Mouse (Mus musculus): ENCODE measurements around the gene Vps37c. TPM values are rescaled to one million over a fixed set of nuclear protein-coding genes. Genes with fewer than 3 reads are reported as not detected.

The Vps37c gene
- 36.4 and 36.8 TPM in 2 replicates for polyA plus RNA-seq (2015; fragmentation: Nextera tagmentation; extraction: Ambion mirVana)

DNA sequence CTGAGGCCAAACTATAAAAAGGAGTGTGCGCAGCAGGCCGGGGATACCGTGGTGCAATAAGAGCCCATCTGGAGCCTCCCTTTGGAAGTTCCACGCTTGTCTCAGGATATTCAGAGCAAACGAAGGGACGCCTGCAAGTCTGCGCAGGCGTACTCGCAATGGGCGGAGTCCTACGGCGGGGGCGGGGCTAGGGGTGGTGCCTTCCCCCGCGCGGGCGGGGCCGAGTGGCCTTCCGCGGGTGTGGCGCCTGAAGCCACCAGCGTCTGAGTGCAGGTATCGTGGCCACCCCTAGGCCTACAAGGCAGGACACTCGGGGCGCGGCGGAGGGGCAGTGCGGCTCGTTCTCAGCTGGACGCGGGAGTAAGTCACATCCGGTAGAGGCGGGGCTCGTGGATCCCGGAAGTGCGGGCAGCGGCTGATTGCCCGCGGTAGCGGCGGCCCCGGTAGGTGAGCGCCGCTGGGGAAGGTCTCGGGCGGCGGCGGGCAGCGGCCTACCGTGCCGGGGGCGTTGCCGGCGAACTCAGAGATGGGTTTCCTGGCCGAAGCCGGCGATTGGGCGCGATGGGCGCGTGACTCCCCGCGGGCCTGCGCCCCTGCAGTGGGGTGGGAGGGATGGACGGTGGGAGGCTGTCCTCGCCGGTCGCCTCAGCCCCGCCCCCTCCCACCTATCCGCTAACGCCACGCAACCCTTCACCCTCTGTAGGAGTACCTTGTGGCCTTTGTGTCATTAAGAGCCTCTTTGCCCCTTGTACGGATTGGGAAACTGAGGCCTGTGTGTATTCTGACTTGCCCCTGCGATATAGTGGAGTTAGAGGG, at the start of gene Vps37c:
Vps37c (plus strand) TSS at position 199 of the 816 bp plus-strand sequence.
- Histone ChIP-seq H3K27me3 (no peaks in the 10 kb centered on the region), H3K4me3 (peak within 1 kb of the TSS; percentile 79), H3K4me2 (peak within 1 kb of the TSS; percentile 86), H3K4me1 (peaks cover 34% of the 10 kb centered on the region), H3K9me3 (no peaks in the 10 kb centered on the region), H3K27ac (peak within 1 kb of the TSS; percentile 90), H3K36me3 (0 out of 2 replicates have a peak, but pooled peaks cover 3% of the 10 kb centered on the region), H3K9ac (peak within 1 kb of the TSS; percentile 89)
- WGBS, result under 1% methylated on average over 64 of the region's 74 CpGs
- ATAC-seq (ENCODE audit: insufficient number of reproducible peaks, insufficient read depth, low FRiP score, low TSS enrichment, low read depth), result peak; percentile 86

GRCm38 (mm10) chr19:10640080-10640479, 48.5 kb upstream of the Vps37c start:
- ATAC-seq (ENCODE audit: insufficient number of reproducible peaks, insufficient read depth, low FRiP score, low TSS enrichment, low read depth), result no peak
- Histone ChIP-seq H3K27me3 (no peaks in the 10 kb centered on the region), H3K36me3 (no peaks in the 10 kb centered on the region), H3K4me2 (peak overlapping the region; percentile 47), H3K27ac (peak overlapping the region; percentile 48; the same call in 1 of the 2 replicates), H3K4me1 (peaks cover 14% of the 10 kb centered on the region), H3K9me3 (no peaks in the 10 kb centered on the region), H3K4me3 (no peak overlapping the region), H3K9ac (peak overlapping the region; percentile 52)
- 8% methylated on average over 5 of the region's 5 CpGs for WGBS

- H3K9ac ChIP-seq, result peak overlapping the region; percentile 52
- H3K4me1 ChIP-seq, result peaks cover 11% of the 10 kb centered on the region
- H3K27ac ChIP-seq, result peak overlapping the region; percentile 48; the same call in 1 of the 2 replicates
- H3K4me3 ChIP-seq, result peak overlapping the region; percentile 9; the same call in 1 of the 2 replicates
- H3K27me3 ChIP-seq, result no peaks in the 10 kb centered on the region
- no peaks in the 10 kb centered on the region for H3K9me3 ChIP-seq
- ATAC-seq (ENCODE audit: insufficient number of reproducible peaks, insufficient read depth, low FRiP score, low TSS enrichment, low read depth), result no peak
- WGBS, result 37% methylated on average over 13 of the region's 13 CpGs
- peak overlapping the region; percentile 47 for H3K4me2 ChIP-seq
- no peaks in the 10 kb centered on the region for H3K36me3 ChIP-seq
These were observed 47.8 kb upstream of the Vps37c start for GRCm38 (mm10) chr19:10640589-10641378.

GRCm38 (mm10) chr19:10645616-10646015, 42.9 kb upstream of the Vps37c start:
- Histone ChIP-seq H3K4me3 (no peak overlapping the region), H3K27me3 (no peaks in the 10 kb centered on the region), H3K4me1 (peaks cover 5% of the 10 kb centered on the region), H3K9ac (no peak overlapping the region), H3K27ac (no peak overlapping the region), H3K4me2 (no peak overlapping the region), H3K9me3 (no peaks in the 10 kb centered on the region), H3K36me3 (no peaks in the 10 kb centered on the region)
- WGBS, result 81% methylated on average over 2 of the region's 2 CpGs
- ATAC-seq (ENCODE audit: insufficient number of reproducible peaks, insufficient read depth, low FRiP score, low TSS enrichment, low read depth), result no peak

- Histone ChIP-seq H3K9ac (no peak overlapping the region), H3K4me2 (no peak overlapping the region), H3K4me3 (no peak overlapping the region), H3K27ac (no peak overlapping the region), H3K27me3 (no peaks in the 10 kb centered on the region), H3K36me3 (no peaks in the 10 kb centered on the region), H3K9me3 (no peaks in the 10 kb centered on the region), H3K4me1 (no peaks in the 10 kb centered on the region)
- no peak for ATAC-seq (ENCODE audit: insufficient number of reproducible peaks, insufficient read depth, low FRiP score, low TSS enrichment, low read depth)
- 79% methylated on average over 8 of the region's 8 CpGs for WGBS
These were observed 40.4 kb upstream of the Vps37c start for GRCm38 (mm10) chr19:10648156-10648555.

GRCm38 (mm10) chr19:10656058-10656457, 32.5 kb upstream of the Vps37c start:
- no peak overlapping the region for H3K9ac ChIP-seq
- no peak for ATAC-seq (ENCODE audit: insufficient number of reproducible peaks, insufficient read depth, low FRiP score, low TSS enrichment, low read depth)
- peaks cover 10% of the 10 kb centered on the region; the same call in 1 of the 2 replicates for H3K4me1 ChIP-seq
- no peak overlapping the region for H3K27ac ChIP-seq
- no peaks in the 10 kb centered on the region for H3K9me3 ChIP-seq
- H3K4me3 ChIP-seq, result no peak overlapping the region
- WGBS, result 46% methylated on average over 3 of the region's 3 CpGs
- no peaks in the 10 kb centered on the region for H3K36me3 ChIP-seq
- H3K27me3 ChIP-seq, result no peaks in the 10 kb centered on the region
- H3K4me2 ChIP-seq, result no peak overlapping the region

DNA sequence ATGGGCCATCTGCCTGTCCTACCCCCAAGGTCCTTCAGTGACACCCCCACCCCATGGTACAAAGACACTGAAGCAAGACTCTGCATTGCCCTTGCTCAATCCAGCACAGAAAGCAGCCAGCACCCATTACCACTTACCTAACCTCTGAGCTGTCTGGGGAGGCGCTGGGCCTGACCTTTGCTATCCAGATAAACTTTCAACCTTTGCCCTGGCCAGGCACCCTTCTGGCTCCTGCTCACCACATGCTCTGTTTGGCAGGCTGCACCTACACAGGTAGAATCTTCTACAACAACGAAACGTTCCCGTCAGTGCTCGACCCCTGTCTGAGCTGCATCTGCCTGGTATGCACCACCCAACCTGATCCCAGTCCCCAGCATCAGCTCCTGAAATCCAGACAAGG, 30.8 kb upstream of the Vps37c start:
- Histone ChIP-seq H3K36me3 (no peaks in the 10 kb centered on the region), H3K27me3 (no peaks in the 10 kb centered on the region), H3K9me3 (no peaks in the 10 kb centered on the region), H3K4me2 (no peak overlapping the region), H3K4me3 (no peak overlapping the region), H3K9ac (no peak overlapping the region), H3K27ac (no peak overlapping the region), H3K4me1 (peaks cover 10% of the 10 kb centered on the region; the same call in 1 of the 2 replicates)
- 85% methylated on average over 5 of the region's 5 CpGs for WGBS
- ATAC-seq (ENCODE audit: insufficient number of reproducible peaks, insufficient read depth, low FRiP score, low TSS enrichment, low read depth), result no peak

GRCm38 (mm10) chr19:10658406-10658805, 30.1 kb upstream of the Vps37c start:
- H3K4me1 ChIP-seq, result peaks cover 10% of the 10 kb centered on the region; the same call in 1 of the 2 replicates
- no peak overlapping the region for H3K4me2 ChIP-seq
- no peak overlapping the region for H3K9ac ChIP-seq
- H3K36me3 ChIP-seq, result no peaks in the 10 kb centered on the region
- H3K9me3 ChIP-seq, result no peaks in the 10 kb centered on the region
- no peak for ATAC-seq (ENCODE audit: insufficient number of reproducible peaks, insufficient read depth, low FRiP score, low TSS enrichment, low read depth)
- WGBS, result 71% methylated on average over 2 of the region's 2 CpGs
- H3K27ac ChIP-seq, result no peak overlapping the region
- no peak overlapping the region for H3K4me3 ChIP-seq
- no peaks in the 10 kb centered on the region for H3K27me3 ChIP-seq

GRCm38 (mm10) chr19:10661373-10661772, 27.2 kb upstream of the Vps37c start:
- Histone ChIP-seq H3K4me1 (peaks cover 2% of the 10 kb centered on the region; the same call in 1 of the 2 replicates), H3K9ac (no peak overlapping the region), H3K9me3 (no peaks in the 10 kb centered on the region), H3K36me3 (no peaks in the 10 kb centered on the region), H3K4me3 (no peak overlapping the region), H3K4me2 (no peak overlapping the region), H3K27ac (no peak overlapping the region), H3K27me3 (no peaks in the 10 kb centered on the region)
- 80% methylated on average over 5 of the region's 5 CpGs for WGBS
- no peak for ATAC-seq (ENCODE audit: insufficient number of reproducible peaks, insufficient read depth, low FRiP score, low TSS enrichment, low read depth)

DNA sequence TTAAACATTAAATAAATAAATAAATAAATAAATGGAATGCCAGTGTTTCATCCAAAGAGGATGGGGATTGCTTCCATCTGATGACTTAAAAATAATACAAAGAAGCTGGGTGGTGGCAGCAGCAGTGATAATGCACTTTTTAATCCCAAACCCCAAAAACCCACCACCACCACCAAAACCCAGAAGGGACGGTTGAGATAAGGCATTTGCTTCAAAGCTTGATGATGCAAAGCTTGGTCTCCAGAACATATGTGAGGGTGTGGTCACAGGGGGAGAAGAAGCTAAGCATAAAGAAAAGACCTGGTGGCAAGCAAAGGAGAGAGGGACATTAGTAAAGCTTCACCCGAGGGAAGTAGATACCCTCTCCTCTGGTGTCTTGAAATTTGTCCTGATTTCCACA, 26.6 kb upstream of the Vps37c start:
- no peak overlapping the region for H3K4me2 ChIP-seq
- 82% methylated on average over 2 of the region's 2 CpGs for WGBS
- H3K36me3 ChIP-seq, result no peaks in the 10 kb centered on the region

GRCm38 (mm10) chr19:10662665-10663064, 25.9 kb upstream of the Vps37c start:
- no peak for ATAC-seq (ENCODE audit: insufficient number of reproducible peaks, insufficient read depth, low FRiP score, low TSS enrichment, low read depth)
- Histone ChIP-seq H3K36me3 (no peaks in the 10 kb centered on the region), H3K4me2 (no peak overlapping the region), H3K4me3 (no peak overlapping the region), H3K4me1 (no peaks in the 10 kb centered on the region), H3K27me3 (no peaks in the 10 kb centered on the region), H3K27ac (no peak overlapping the region), H3K9ac (no peak overlapping the region), H3K9me3 (no peaks in the 10 kb centered on the region)
- 59% methylated on average over 3 of the region's 3 CpGs for WGBS

More for the DNA sequence above, 26.6 kb upstream of the Vps37c start:
- Histone ChIP-seq H3K4me3 (no peak overlapping the region), H3K9ac (no peak overlapping the region), H3K9me3 (no peaks in the 10 kb centered on the region), H3K27me3 (no peaks in the 10 kb centered on the region), H3K4me1 (no peaks in the 10 kb centered on the region), H3K27ac (no peak overlapping the region)
- ATAC-seq (ENCODE audit: insufficient number of reproducible peaks, insufficient read depth, low FRiP score, low TSS enrichment, low read depth), result no peak
